Mouse (Mus musculus) heart, adult 2 months (tissue): ENCODE measurements at regions not wholly inside any gene's neighbourhood (a gene's known extent, or its start where the extent isn't known, plus 50 kb on each side); places are given as distances from the start of the nearest gene placed in this dataset.

Experiments used
- CTCF ChIP-seq: fragments of 200-600 bp; IDR thresholded peaks from 2 replicates; pipeline ENCODE4 v1.8.1; 2022; ENCODE audit warnings: antibody characterized with exemption, mild to moderate bottlenecking, moderate library complexity
- EP300 ChIP-seq: fragments of 200-500 bp; IDR thresholded peaks from 2 replicates; pipeline ENCODE4 v1.6.1; 2011; ENCODE audit warnings: low read depth, low read length, control low read depth; ENCODE audit not compliant: insufficient read depth
- POLR2A ChIP-seq: fragments of 200-500 bp; IDR thresholded peaks from 2 replicates; pipeline ENCODE4 v1.6.1; 2011; ENCODE audit warnings: mild to moderate bottlenecking, low read depth, low read length, control low read depth; ENCODE audit not compliant: insufficient read depth

- TF ChIP-seq EP300 (no peak), POLR2A (no peak), CTCF (no peak)
These were observed 77.3 kb upstream of the Gm45716 start for GRCm38 (mm10) chr11:90110170-90110569.
